Mouse (Mus musculus) spleen, adult 2 months (tissue): ENCODE data around the gene Ip6k3. TPM values are rescaled to one million over a fixed set of nuclear protein-coding genes. Genes with fewer than 3 reads are reported as not detected.

Experiments used
- DNase-seq, 2 experiments: peaks; one replicate each; pipeline versions ENCODE4 v3.0.0 to v3.0.0-alpha.2; 2012 to 2021; ENCODE audit warnings: low spot score in 2 of 2, low read depth in 1 of 2
- H3K27ac ChIP-seq: fragments of 200-500 bp; 2 replicates; pipeline ENCODE4 v1.5.1; 2012; ENCODE audit warnings: low read length, inconsistent platforms; ENCODE audit not compliant: insufficient read depth
- H3K27me3 ChIP-seq: fragments of 200-500 bp; 2 replicates; pipeline ENCODE4 v1.6.1; 2012; ENCODE audit warnings: mild to moderate bottlenecking, moderate library complexity, low read length, inconsistent platforms; ENCODE audit not compliant: control insufficient read depth, insufficient read depth
- H3K36me3 ChIP-seq: fragments of 200-500 bp; 2 replicates; pipeline ENCODE4 v1.6.1; 2012; ENCODE audit warnings: mild to moderate bottlenecking, low read length, inconsistent platforms; ENCODE audit not compliant: control insufficient read depth, insufficient read depth
- H3K4me1 ChIP-seq: fragments of 200-500 bp; 2 replicates; pipeline ENCODE4 v1.6.1; 2011; ENCODE audit warnings: inconsistent platforms; ENCODE audit not compliant: control insufficient read depth, insufficient read depth, insufficient read length
- H3K4me3 ChIP-seq: fragments of 200-500 bp; 2 replicates; pipeline ENCODE4 v1.5.1; 2011; ENCODE audit warnings: mild to moderate bottlenecking, inconsistent platforms; ENCODE audit not compliant: insufficient read depth, insufficient read length; ENCODE audit errors: extremely low read depth
- CTCF ChIP-seq: fragments of 200-500 bp; IDR thresholded peaks from 2 replicates; pipeline ENCODE4 v1.5.1; 2011; ENCODE audit warnings: mild to moderate bottlenecking, inconsistent platforms; ENCODE audit not compliant: insufficient read depth, insufficient read length, insufficient replicate concordance; ENCODE audit errors: extremely low read depth
- POLR2A ChIP-seq: fragments of 200-500 bp; IDR thresholded peaks from 2 replicates; pipeline ENCODE4 v1.6.1; 2011; ENCODE audit warnings: low read depth, low read length, inconsistent platforms
- WGBS: fragments of 180-500 bp; shearing (Covaris S2); methylation state at CpG from one replicate; pipeline ENCODE4 v1.1.7; 2018; 5-methylcytosine and 5-hydroxymethylcytosine counted together
- polyA plus RNA-seq: library from polyadenylated mRNA; depleted of rRNA; stranded (reverse); fragments of >200 nt; gene quantifications from 2 replicates; pipeline ENCODE4 v1.2.3, GENCODE M21; 2012

Ip6k3 gene
- polyA plus RNA-seq, 1 experiment, result 0.71 TPM

DNA sequence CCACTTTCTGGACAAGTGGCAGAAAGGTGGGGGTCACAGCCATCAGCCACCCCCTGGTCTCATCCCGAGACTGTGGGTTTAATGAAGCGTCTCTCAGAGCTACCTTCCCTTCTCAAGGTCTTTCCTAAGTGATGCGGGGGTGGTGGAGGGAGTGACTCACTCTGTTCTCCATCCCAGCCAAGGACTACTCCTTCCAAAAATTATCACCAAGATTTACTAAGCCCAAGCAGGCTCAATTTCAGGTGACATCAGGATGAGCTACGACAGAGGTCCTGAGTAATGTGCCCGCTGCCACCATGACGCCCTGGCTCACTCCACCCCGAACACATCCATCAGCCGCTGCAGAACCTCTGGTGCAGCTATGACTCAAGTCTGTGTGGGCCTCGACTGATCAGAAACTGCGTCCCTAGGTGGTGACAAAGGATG is 36.3 kb downstream of the Ip6k3 start:
- H3K27ac ChIP-seq, result no peak overlapping the region
- TF ChIP-seq POLR2A (no peak), CTCF (no peak)
- WGBS, result 83% methylated on average over 10 of the region's 10 CpGs
- no peak for DNase-seq
- 0 out of 2 replicates have a peak, but pooled peaks cover 1% of the 10 kb centered on the region for H3K36me3 ChIP-seq
- H3K4me1 ChIP-seq, result peaks cover 6% of the 10 kb centered on the region; the same call in 1 of the 2 replicates
- H3K4me3 ChIP-seq, result no peak overlapping the region
- no peaks in the 10 kb centered on the region for H3K27me3 ChIP-seq

DNA sequence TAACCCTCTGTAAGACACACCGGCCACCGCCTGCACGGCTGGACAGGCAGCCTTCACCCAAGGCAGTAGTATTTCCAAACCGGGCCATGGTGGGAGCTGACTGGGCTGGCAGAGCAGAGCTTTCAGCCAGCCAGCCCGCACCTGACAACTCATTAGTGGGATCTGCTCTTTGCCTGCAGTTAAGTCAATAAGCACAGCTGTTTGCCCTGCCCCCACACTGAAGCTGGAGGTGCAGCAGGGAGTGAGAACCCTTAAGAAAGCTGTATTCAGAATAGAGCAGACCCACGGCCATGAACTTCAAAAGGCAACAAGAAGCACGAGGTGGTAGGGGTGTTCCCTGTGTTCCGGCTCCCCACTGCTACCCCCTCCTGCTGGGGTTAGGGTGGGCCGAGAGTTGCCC is 37.3 kb downstream of the Ip6k3 start:
- peaks cover 6% of the 10 kb centered on the region; the same call in 1 of the 2 replicates for H3K4me1 ChIP-seq
- no peaks in the 10 kb centered on the region for H3K27me3 ChIP-seq
- DNase-seq, result no peak
- no peak overlapping the region for H3K4me3 ChIP-seq
- no peak overlapping the region for H3K27ac ChIP-seq
- WGBS, result 71% methylated on average over 9 of the region's 9 CpGs
- 0 out of 2 replicates have a peak, but pooled peaks cover 1% of the 10 kb centered on the region for H3K36me3 ChIP-seq
- TF ChIP-seq CTCF (no peak), POLR2A (no peak)

DNA sequence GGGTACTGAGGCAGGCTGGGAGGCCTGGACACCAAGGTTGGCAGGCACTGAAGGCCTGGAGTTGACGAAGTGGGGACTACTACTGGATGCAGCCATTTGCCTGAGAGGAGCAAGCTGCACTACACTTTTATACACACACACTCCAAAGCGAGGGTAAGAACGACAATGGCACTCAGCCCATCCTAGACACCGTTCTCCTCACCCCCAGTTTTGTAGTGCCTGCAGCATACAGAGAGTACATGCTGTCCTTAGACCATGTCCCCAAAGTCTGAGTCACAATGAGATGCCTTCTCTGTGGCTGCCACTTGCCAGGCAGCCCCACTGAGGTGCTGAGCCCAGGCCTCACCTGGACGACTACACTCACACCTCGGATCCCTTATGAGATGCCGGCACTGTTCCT is 37.8 kb downstream of the Ip6k3 start:
- TF ChIP-seq CTCF, result no peak
- no peaks in the 10 kb centered on the region for H3K27me3 ChIP-seq
- peaks cover 6% of the 10 kb centered on the region; the same call in 1 of the 2 replicates for H3K4me1 ChIP-seq
- DNase-seq, result no peak
- no peak overlapping the region for H3K4me3 ChIP-seq
- H3K36me3 ChIP-seq, result 0 out of 2 replicates have a peak, but pooled peaks cover 1% of the 10 kb centered on the region
- H3K27ac ChIP-seq, result no peak overlapping the region
- WGBS, result 89% methylated on average over 7 of the region's 7 CpGs

DNA sequence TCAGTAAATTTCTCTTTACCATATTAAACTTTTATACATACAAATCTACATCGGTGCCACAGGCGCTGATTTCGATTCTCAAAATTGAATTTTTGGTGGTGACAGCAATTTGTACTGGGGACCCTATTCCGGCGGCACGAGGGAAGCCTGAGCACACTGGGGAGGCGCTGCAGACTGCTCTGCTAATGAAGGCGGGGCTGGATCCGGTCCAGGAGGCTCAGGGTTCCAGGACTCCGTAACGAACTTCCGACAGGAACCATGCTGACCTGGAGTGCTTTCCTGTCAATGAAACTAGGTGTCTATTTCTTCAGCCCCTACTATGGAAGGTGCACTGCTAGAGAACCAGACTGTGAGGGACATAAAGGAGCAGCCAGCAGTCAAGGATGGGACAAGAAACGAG is 38.3 kb downstream of the Ip6k3 start:
- H3K4me1 ChIP-seq, result peaks cover 6% of the 10 kb centered on the region; the same call in 1 of the 2 replicates
- WGBS, result 91% methylated on average over 13 of the region's 13 CpGs

GRCm38 (mm10) chr17:27128189-27128588 is 39.4 kb downstream of the Ip6k3 start:
- peaks cover 4% of the 10 kb centered on the region; the same call in 1 of the 2 replicates for H3K4me1 ChIP-seq
- TF ChIP-seq POLR2A (no peak), CTCF (no peak)
- DNase-seq, result no peak
- H3K27ac ChIP-seq, result no peak overlapping the region
- no peak overlapping the region for H3K4me3 ChIP-seq
- H3K36me3 ChIP-seq, result peaks cover 9% of the 10 kb centered on the region
- no peaks in the 10 kb centered on the region for H3K27me3 ChIP-seq
- whole genome bisulfite sequencing, result 94% methylated on average over 5 of the region's 5 CpGs

More for the DNA sequence above, 38.3 kb downstream of the Ip6k3 start:
- H3K27me3 ChIP-seq, result no peaks in the 10 kb centered on the region
- H3K4me3 ChIP-seq, result no peak overlapping the region
- H3K36me3 ChIP-seq, result 0 out of 2 replicates have a peak, but pooled peaks cover 1% of the 10 kb centered on the region
- TF ChIP-seq POLR2A (no peak), CTCF (no peak)
- H3K27ac ChIP-seq, result no peak overlapping the region
- DNase-seq, result no peak

- 95% methylated on average over 10 of the region's 10 CpGs for WGBS
- no peak for TF ChIP-seq CTCF
- TF ChIP-seq POLR2A, result no peak
- Histone ChIP-seq H3K27me3 (no peaks in the 10 kb centered on the region), H3K36me3 (peaks cover 20% of the 10 kb centered on the region), H3K27ac (no peak overlapping the region), H3K4me1 (no peaks in the 10 kb centered on the region), H3K4me3 (no peak overlapping the region)
- DNase-seq, result no peak
These were observed 40.6 kb downstream of the Ip6k3 start for GRCm38 (mm10) chr17:27126974-27127373.

- Histone ChIP-seq H3K27me3 (no peaks in the 10 kb centered on the region), H3K27ac (no peak overlapping the region), H3K4me3 (no peak overlapping the region), H3K36me3 (peaks cover 32% of the 10 kb centered on the region), H3K4me1 (no peaks in the 10 kb centered on the region)
- WGBS, result 95% methylated on average over 11 of the region's 11 CpGs
- no peak for DNase-seq
- TF ChIP-seq POLR2A (no peak), CTCF (no peak)
These were observed 41.9 kb downstream of the Ip6k3 start for GRCm38 (mm10) chr17:27125669-27126202.
